Mouse (Mus musculus) heart, adult 2 months (tissue): ENCODE results near the gene Iffo2. TPM values are rescaled to one million over a fixed set of nuclear protein-coding genes. Genes with fewer than 3 reads are reported as not detected.

Experiments
- DNase-seq, 2 experiments: peaks; one replicate each; pipeline ENCODE4 v3.0.0; 2021
- H3K27ac ChIP-seq: fragments of 200-600 bp; 2 replicates; pipeline ENCODE4 v1.8.1; 2022
- H3K27me3 ChIP-seq: fragments of 200-500 bp; 2 replicates; pipeline ENCODE4 v1.6.1; 2012; ENCODE audit warnings: mild to moderate bottlenecking, low read length, inconsistent platforms, mixed read lengths; ENCODE audit not compliant: control insufficient read depth, insufficient read depth
- H3K36me3 ChIP-seq: fragments of 200-500 bp; 2 replicates; pipeline ENCODE4 v1.6.1; 2012; ENCODE audit warnings: low read length, inconsistent platforms; ENCODE audit not compliant: control insufficient read depth, insufficient read depth
- H3K4me1 ChIP-seq: fragments of 200-500 bp; 2 replicates; pipeline ENCODE4 v1.6.1; 2011; ENCODE audit warnings: low read length; ENCODE audit not compliant: control insufficient read depth, insufficient read depth
- H3K4me3 ChIP-seq: fragments of 200-600 bp; 2 replicates; pipeline ENCODE4 v1.8.1; 2022
- H3K79me2 ChIP-seq: fragments of 200-500 bp; replicated peaks from 2 replicates; pipeline ENCODE4 v1.6.1; 2012; ENCODE audit warnings: mild to moderate bottlenecking, inconsistent platforms, low read length, moderate library complexity, mixed read lengths; ENCODE audit not compliant: control insufficient read depth, insufficient read depth
- H3K9ac ChIP-seq: fragments of 200-500 bp; 2 replicates; pipeline ENCODE4 v1.6.1; 2012; ENCODE audit warnings: low read depth, mild to moderate bottlenecking, control low read depth, inconsistent platforms, low read length, mixed read lengths
- CTCF ChIP-seq: fragments of 200-600 bp; IDR thresholded peaks from 2 replicates; pipeline ENCODE4 v1.8.1; 2022; ENCODE audit warnings: antibody characterized with exemption, mild to moderate bottlenecking, moderate library complexity
- EP300 ChIP-seq: fragments of 200-500 bp; IDR thresholded peaks from 2 replicates; pipeline ENCODE4 v1.6.1; 2011; ENCODE audit warnings: low read depth, low read length, control low read depth; ENCODE audit not compliant: insufficient read depth
- POLR2A ChIP-seq: fragments of 200-500 bp; IDR thresholded peaks from 2 replicates; pipeline ENCODE4 v1.6.1; 2011; ENCODE audit warnings: mild to moderate bottlenecking, low read depth, low read length, control low read depth; ENCODE audit not compliant: insufficient read depth
- WGBS: fragments of 180-500 bp; shearing (Covaris S2); methylation state at CpG from one replicate; pipeline ENCODE4 v1.1.7; 2018; 5-methylcytosine and 5-hydroxymethylcytosine counted together
- intact Hi-C: fragments of 180-260 bp; cut with DNase I; formaldehyde crosslinking; loops from one replicate; pipeline ENCODE4 v1.15.1; 2025
- polyA plus RNA-seq: library from polyadenylated mRNA; depleted of rRNA; stranded (reverse); fragments of >200 nt; gene quantifications from 2 replicates; pipeline ENCODE4 v1.2.3, GENCODE M21; 2012
- total RNA-seq, 2 experiments: library from RNA; stranded (reverse); gene quantifications; 2 replicates each; pipeline ENCODE4 v1.2.3; 2021

Iffo2 gene
- total and polyA plus RNA-seq, 3 experiments, result 3.1 to 5.0 (median 4.9) TPM

- WGBS, result 84% methylated on average over 1 of the region's 1 CpGs
- peak overlapping the region; percentile 40 for H3K27ac ChIP-seq
These were observed 40.4 kb upstream of the Iffo2 start for GRCm38 (mm10) chr4:139489946-139490345.

GRCm38 (mm10) chr4:139490413-139491055 is 39.8 kb upstream of the Iffo2 start:
- Histone ChIP-seq H3K27ac (peak overlapping the region; percentile 40), H3K36me3 (no peaks in the 10 kb centered on the region)
- intact Hi-C loops, result loop anchor here (5.0 kb wide), 1 partner anchor 122 kb away; no protein-coding TSS in a partner anchor

More at GRCm38 (mm10) chr4:139489946-139490345, 40.4 kb upstream of the Iffo2 start:
- Histone ChIP-seq H3K9ac (no peak overlapping the region), H3K79me2 (no peaks in the 10 kb centered on the region), H3K27me3 (no peaks in the 10 kb centered on the region), H3K4me1 (peaks cover 15% of the 10 kb centered on the region), H3K4me3 (no peak overlapping the region), H3K36me3 (no peaks in the 10 kb centered on the region)
- TF ChIP-seq EP300 (no peak), CTCF (no peak), POLR2A (no peak)
- DNase-seq, result peak in 1 of 2 experiments; percentile 22
- intact Hi-C loops, result loop anchor here (5.0 kb wide), 1 partner anchor 122 kb away; no protein-coding TSS in a partner anchor

GRCm38 (mm10) chr4:139491541-139492170 is 38.7 kb upstream of the Iffo2 start:
- no peaks in the 10 kb centered on the region for H3K36me3 ChIP-seq

More at GRCm38 (mm10) chr4:139490413-139491055, 39.8 kb upstream of the Iffo2 start:
- Histone ChIP-seq H3K9ac (no peak overlapping the region), H3K4me1 (peaks cover 15% of the 10 kb centered on the region), H3K4me3 (no peak overlapping the region), H3K79me2 (no peaks in the 10 kb centered on the region), H3K27me3 (no peaks in the 10 kb centered on the region)
- TF ChIP-seq EP300, result 0 out of 2 replicates have a peak, but pooled peaks have one; percentile 6
- TF ChIP-seq CTCF, result no peak
- WGBS, result 45% methylated on average over 11 of the region's 11 CpGs
- peak; percentile 74 to 81 for DNase-seq

GRCm38 (mm10) chr4:139492258-139492833 is 38.0 kb upstream of the Iffo2 start:
- Histone ChIP-seq H3K79me2 (no peaks in the 10 kb centered on the region), H3K36me3 (no peaks in the 10 kb centered on the region), H3K9ac (no peak overlapping the region), H3K27me3 (no peaks in the 10 kb centered on the region), H3K4me3 (no peak overlapping the region), H3K4me1 (peaks cover 15% of the 10 kb centered on the region), H3K27ac (no peak overlapping the region; the same call in 1 of the 2 replicates)
- TF ChIP-seq CTCF (no peak), EP300 (no peak), POLR2A (no peak)
- WGBS, result 49% methylated on average over 3 of the region's 3 CpGs
- no peak for DNase-seq
- intact Hi-C loops, result loop anchor here (5.0 kb wide), 1 partner anchor 120 kb away; no protein-coding TSS in a partner anchor

More at GRCm38 (mm10) chr4:139491541-139492170, 38.7 kb upstream of the Iffo2 start:
- Histone ChIP-seq H3K9ac (no peak overlapping the region), H3K27ac (peak overlapping the region; percentile 15), H3K4me3 (no peak overlapping the region), H3K79me2 (no peaks in the 10 kb centered on the region), H3K4me1 (peaks cover 15% of the 10 kb centered on the region), H3K27me3 (no peaks in the 10 kb centered on the region)
- TF ChIP-seq CTCF, result no peak
- TF ChIP-seq EP300, result no peak
- TF ChIP-seq POLR2A, result no peak
- no peak for DNase-seq
- 86% methylated on average over 5 of the region's 5 CpGs for WGBS
- intact Hi-C loops, result loop anchor here (5.0 kb wide), 1 partner anchor 121 kb away; no protein-coding TSS in a partner anchor

GRCm38 (mm10) chr4:139493227-139494025 is 36.9 kb upstream of the Iffo2 start:
- H3K27ac ChIP-seq, result no peak overlapping the region; the same call in 1 of the 2 replicates

More at GRCm38 (mm10) chr4:139493227-139494025, 36.9 kb upstream of the Iffo2 start:
- Histone ChIP-seq H3K4me1 (peaks cover 15% of the 10 kb centered on the region), H3K9ac (no peak overlapping the region), H3K36me3 (no peaks in the 10 kb centered on the region), H3K4me3 (no peak overlapping the region), H3K79me2 (no peaks in the 10 kb centered on the region), H3K27me3 (no peaks in the 10 kb centered on the region)
- peak in 1 of 2 experiments; percentile 63 for DNase-seq
- TF ChIP-seq EP300 (no peak), POLR2A (no peak), CTCF (no peak)
- WGBS, result 68% methylated on average over 9 of the region's 9 CpGs
- intact Hi-C loops, result loop anchor here (5.0 kb wide), 1 partner anchor 119 kb away; no protein-coding TSS in a partner anchor
